Mouse (Mus musculus) olfactory bulb, adult 2 months (tissue): ENCODE measurements around the gene Mesp1.

Experiments
- CTCF ChIP-seq: fragments of 200-500 bp; IDR thresholded peaks from 2 replicates; pipeline ENCODE4 v1.5.1; 2012; ENCODE audit warnings: low read depth, mild to moderate bottlenecking, low read length, moderate library complexity; ENCODE audit not compliant: insufficient read depth
- POLR2A ChIP-seq: fragments of 200-500 bp; IDR thresholded peaks from 2 replicates; pipeline ENCODE4 v1.6.1; 2012; ENCODE audit warnings: mild to moderate bottlenecking, low read depth, low read length, moderate library complexity; ENCODE audit not compliant: insufficient read depth

DNA sequence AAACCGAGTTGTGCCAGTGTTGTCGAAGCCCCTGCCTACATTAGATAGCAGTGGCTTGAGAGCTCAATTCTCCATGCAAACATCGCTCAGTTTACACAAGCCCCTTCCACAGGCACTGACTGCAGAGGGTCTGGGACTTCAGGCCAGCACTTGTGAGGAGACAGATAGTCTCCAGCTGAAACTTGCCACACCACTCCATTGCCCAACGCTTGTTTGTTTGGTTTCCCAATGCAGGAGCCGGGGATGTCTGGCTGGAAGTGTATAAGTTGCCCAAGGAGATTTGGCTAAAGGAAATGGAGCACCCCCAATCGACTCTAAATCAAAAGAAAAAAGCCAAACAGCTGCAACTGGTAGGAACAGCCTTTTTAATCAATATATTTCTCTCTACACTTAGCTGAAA lies 35.4 kb downstream of the Mesp1 start:
- TF ChIP-seq CTCF (no peak), POLR2A (no peak)
